Mouse (Mus musculus) liver, embryonic 16.5 days (tissue): ENCODE data around the gene Gm2956. TPM values are rescaled to one million over a fixed set of nuclear protein-coding genes. Genes with fewer than 3 reads are reported as not detected.
"Not testable (repeated sequence)": the region's sequence is repeated elsewhere in the genome, so short reads cannot be mapped to it uniquely, and the experiment has no call there.

ENCODE experiments used
- ATAC-seq: fragments of 200-750 bp; cut with Nextera tagmentation; 2 replicates; pipeline ENCODE4 v1.8.0; 2017; ENCODE audit warnings: low read depth, mild to moderate bottlenecking, moderate number of reproducible peaks, moderate library complexity
- H3K27ac ChIP-seq: fragments of 300-500 bp; sonication (generic); 2 replicates; pipeline ENCODE4 v1.5.1; 2014; ENCODE audit warnings: mild to moderate bottlenecking, low read length
- H3K27me3 ChIP-seq: fragments of 300-500 bp; sonication (generic); 2 replicates; pipeline ENCODE4 v1.6.1; 2014; ENCODE audit warnings: low read depth, low read length, mixed read lengths; ENCODE audit not compliant: control insufficient read depth, insufficient read depth
- H3K36me3 ChIP-seq: fragments of 300-500 bp; sonication (generic); 2 replicates; pipeline ENCODE4 v1.6.1; 2014; ENCODE audit warnings: mild to moderate bottlenecking; ENCODE audit not compliant: control insufficient read depth, insufficient read depth
- H3K4me1 ChIP-seq: fragments of 300-500 bp; sonication (generic); 2 replicates; pipeline ENCODE4 v1.6.1; 2014; ENCODE audit warnings: low read depth, low read length, mixed read lengths; ENCODE audit not compliant: control insufficient read depth
- H3K4me2 ChIP-seq: fragments of 300-500 bp; sonication (generic); 2 replicates; pipeline ENCODE4 v1.6.1; 2014; ENCODE audit warnings: low read depth, low read length, mixed read lengths
- H3K4me3 ChIP-seq: fragments of 300-500 bp; sonication (generic); 2 replicates; pipeline ENCODE4 v1.5.1; 2014; ENCODE audit warnings: low read depth, mild to moderate bottlenecking, low read length
- H3K9ac ChIP-seq: fragments of 300-500 bp; sonication (generic); 2 replicates; pipeline ENCODE4 v1.6.1; 2014; ENCODE audit warnings: low read depth, low read length
- H3K9me3 ChIP-seq: fragments of 300-500 bp; sonication (generic); replicated peaks from 2 replicates; pipeline ENCODE4 v1.6.1; 2016; ENCODE audit warnings: low read length; ENCODE audit not compliant: control insufficient read depth
- WGBS: fragments of 180-500 bp; shearing (Covaris S2); extraction: QIAGEN DNeasy Blood & Tissue Kit; methylation state at CpG from one replicate; pipeline ENCODE4 v1.1.7; 2014; ENCODE audit not compliant: insufficient replicate concordance; 5-methylcytosine and 5-hydroxymethylcytosine counted together
- polyA plus RNA-seq: library from polyadenylated mRNA; unstranded; fragments of >200 nt; fragmentation: Nextera tagmentation; extraction: Ambion mirVana; gene quantifications from 2 replicates; pipeline ENCODE4 v1.2.1, GENCODE M21; 2015

Gm2956 gene
- not detected in 2 replicates for polyA plus RNA-seq

DNA sequence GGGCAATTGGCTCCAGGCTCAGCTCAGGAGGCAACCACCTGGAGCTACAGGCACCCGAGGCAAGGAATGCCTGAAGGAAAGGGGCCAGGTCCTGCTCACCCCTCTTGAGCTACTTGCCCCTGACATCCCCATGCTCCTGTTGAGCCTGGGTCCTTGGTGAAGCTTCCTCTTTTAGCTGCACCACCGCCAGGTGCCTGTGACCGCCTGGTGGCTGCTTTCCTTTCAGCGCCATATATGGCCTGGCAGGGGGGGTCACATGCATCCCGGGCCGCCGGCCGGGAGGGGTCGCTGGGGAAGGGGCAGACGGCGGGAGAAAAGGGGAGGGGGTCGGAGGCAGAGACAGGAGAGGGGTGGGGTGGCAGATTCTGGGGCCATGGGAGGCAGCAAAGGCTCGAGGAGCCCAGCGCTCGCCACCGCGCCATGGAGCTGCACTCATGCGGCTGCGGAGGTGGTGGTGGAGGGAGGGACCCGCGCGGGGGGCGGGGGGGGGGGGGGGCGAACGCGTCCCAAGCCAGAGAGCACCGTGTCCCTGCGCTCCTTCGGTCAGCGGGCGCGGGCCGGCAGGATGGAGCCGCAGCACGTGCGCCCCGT, at the start of gene Gm2956:
Gene Gm2956 (plus strand): TSS at position 541 of the 591 bp plus-strand sequence.
- 0% methylated on average over 1 of the region's 37 CpGs for WGBS
- not testable (repeated sequence) for H3K27ac ChIP-seq, H3K4me1 ChIP-seq, ATAC-seq, H3K9me3 ChIP-seq, H3K9ac ChIP-seq, H3K4me3 ChIP-seq, H3K27me3 ChIP-seq, H3K4me2 ChIP-seq, H3K36me3 ChIP-seq

DNA sequence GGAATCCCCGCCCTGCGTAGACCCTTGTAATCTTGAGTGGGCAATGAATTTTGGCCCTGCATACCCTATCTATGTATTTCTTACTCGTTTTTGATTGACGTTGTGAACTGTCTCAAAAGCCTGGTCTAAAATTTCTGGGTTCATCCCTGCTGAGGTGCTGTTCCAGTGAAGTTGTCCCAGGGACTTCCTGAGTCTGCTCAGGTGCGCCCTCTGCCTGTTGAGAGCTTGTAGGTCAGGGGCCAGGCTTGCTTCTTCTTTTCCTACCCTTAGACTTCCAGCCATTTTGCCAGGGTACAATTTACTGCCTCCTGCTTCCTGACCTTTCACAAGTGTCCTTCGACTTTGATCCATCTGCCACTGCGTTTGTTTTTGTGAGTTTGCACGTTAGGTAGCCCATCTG, 979 bp downstream of the Gm2956 start:
- WGBS: 0% methylated on average over 4 of the region's 8 CpGs
- not testable (repeated sequence) for H3K9ac ChIP-seq, H3K27ac ChIP-seq, H3K4me2 ChIP-seq, H3K36me3 ChIP-seq, H3K27me3 ChIP-seq, H3K9me3 ChIP-seq, ATAC-seq, H3K4me1 ChIP-seq, H3K4me3 ChIP-seq

DNA sequence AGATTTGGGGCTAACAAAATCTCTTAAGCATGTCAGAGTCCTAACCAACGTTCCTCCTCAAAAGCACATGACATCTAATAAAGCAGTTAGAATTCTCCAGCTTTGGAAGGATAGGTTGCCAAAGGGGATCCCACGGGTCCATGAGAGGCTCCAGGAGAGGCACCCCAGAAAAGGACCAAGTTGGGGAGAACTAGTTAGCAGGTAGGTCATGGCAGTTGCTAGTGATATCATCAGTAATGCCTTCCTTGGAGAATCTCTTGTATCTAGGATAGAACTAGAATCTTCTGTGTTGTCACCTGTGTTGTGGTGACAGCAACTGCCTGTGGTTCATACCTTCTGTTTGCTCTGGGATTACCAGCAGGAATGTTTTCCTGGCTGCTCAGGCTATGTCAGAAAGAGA, 62.4 kb downstream of the Gm2956 start, which contains the start of gene Gm10413:
Gene Gm10413 (plus strand): TSS at position 301 of the 400 bp plus-strand sequence.
- no CpG with 5 or more reads among the region's 2 CpGs for WGBS

More for the DNA sequence above, 62.4 kb downstream of the Gm2956 start, which contains the start of gene Gm10413:
- not testable (repeated sequence) for H3K4me3 ChIP-seq, ATAC-seq, H3K4me2 ChIP-seq, H3K27me3 ChIP-seq, H3K9ac ChIP-seq, H3K4me1 ChIP-seq, H3K36me3 ChIP-seq, H3K9me3 ChIP-seq, H3K27ac ChIP-seq

Other genes with a start within 250 kb of the Gm2956 start
- not detected in 2 replicates for gene Gm10340, start 198.6 kb upstream of the Gm2956 start, polyA plus RNA-seq
- not detected in 2 replicates for gene Gm5795, start 144.4 kb upstream of the Gm2956 start, polyA plus RNA-seq
- 0.25 and 0.58 TPM in 2 replicates for gene D830030K20Rik, start 124.1 kb upstream of the Gm2956 start, polyA plus RNA-seq
- not detected in 2 replicates for gene Gm10413, start 62.5 kb downstream of the Gm2956 start, polyA plus RNA-seq
- not detected in 2 replicates for gene Gm10409, start 80.0 kb downstream of the Gm2956 start, polyA plus RNA-seq
- gene Gm3005, start 95.5 kb downstream of the Gm2956 start, polyA plus RNA-seq: not detected in 2 replicates
- gene Gm10408, start 116.8 kb downstream of the Gm2956 start, polyA plus RNA-seq: not detected in 2 replicates